Mouse (Mus musculus): ENCODE measurements around the gene St3gal3.

Gene St3gal3

DNA sequence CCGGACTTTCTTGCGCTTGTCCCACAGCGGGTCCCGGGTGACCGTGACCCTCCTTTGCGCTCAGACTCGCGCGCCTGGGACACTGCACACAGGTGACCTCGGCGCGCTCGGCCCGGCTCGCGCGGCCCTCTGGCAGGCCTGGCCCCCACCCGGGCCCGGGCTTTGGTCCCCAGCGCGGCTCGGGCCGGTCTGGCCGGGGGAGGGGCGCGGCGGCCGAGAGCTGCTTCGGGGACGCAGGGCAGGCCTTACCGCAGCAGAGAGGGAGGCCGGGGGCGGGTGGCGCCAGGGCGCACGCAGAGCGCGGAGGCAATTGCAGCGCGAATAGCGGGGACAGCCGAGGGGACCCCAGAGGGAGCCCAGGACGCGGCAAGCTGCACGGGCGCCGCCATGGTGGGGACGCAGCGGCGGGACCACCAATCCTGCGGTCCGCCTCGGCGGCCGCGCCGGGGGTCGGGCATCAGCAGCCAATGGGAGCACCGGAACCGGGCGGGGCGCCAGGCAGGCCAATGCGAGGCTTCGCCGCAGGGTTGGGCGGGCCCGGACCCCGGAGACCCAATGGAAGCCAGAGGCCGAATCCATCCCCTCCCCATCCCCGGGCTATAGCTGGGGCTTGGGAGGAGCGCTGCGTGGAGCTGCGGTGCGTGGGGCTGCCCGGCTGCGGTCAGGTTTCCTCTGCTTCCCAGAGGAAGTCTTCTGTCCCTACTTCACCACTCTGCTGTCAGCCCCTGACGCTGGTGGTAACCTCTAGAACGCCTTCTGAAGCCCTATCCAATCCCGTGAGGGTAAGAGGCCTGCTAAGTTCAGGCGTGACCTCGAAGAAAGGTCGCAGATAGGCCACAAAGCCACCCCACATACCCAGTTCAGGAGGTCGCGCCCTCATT lies at the start of gene St3gal3:
TSS of gene St3gal3 (minus strand) at position 430 of the 881 bp plus-strand sequence.
- peak; percentile 89 for DNase-seq (ENCODE audit: low read depth, low spot score)

- DNase-seq (ENCODE audit: low read depth, low spot score) = peak; percentile 15
Measured at GRCm38 (mm10) chr4:118180301-118181080, 45.8 kb upstream of the St3gal3 start.

GRCm38 (mm10) chr4:118179467-118180300 lies 45.0 kb upstream of the St3gal3 start, which contains the start of gene Kdm4a:
Kdm4a (minus strand) TSS chr4:118180043.
- DNase-seq (ENCODE audit: low read depth, low spot score) = peak; percentile 100

GRCm38 (mm10) chr4:118178952-118179466 lies 44.3 kb upstream of the St3gal3 start:
- DNase-seq (ENCODE audit: low read depth, low spot score) = no peak

DNA sequence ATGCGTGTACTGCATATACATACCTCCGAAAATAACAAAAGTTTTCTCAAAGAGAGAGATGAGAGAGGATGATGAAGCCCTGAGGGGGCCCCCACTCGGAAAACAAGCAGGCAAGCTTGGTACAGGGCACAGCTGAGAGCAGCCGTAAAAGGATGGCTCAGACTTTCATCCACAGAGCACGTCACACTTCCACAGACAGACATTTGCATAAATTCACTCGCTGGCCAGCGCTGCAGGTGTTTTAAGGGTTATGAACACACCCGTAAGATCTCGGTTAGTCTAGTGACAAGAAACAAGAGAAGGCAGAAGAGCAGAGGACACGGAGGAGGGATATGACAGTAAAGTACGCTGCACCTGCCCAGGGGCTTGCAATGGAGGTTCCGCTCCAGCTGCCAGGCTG lies 37.7 kb upstream of the St3gal3 start:
- no peak for DNase-seq (ENCODE audit: low read depth, low spot score)

DNA sequence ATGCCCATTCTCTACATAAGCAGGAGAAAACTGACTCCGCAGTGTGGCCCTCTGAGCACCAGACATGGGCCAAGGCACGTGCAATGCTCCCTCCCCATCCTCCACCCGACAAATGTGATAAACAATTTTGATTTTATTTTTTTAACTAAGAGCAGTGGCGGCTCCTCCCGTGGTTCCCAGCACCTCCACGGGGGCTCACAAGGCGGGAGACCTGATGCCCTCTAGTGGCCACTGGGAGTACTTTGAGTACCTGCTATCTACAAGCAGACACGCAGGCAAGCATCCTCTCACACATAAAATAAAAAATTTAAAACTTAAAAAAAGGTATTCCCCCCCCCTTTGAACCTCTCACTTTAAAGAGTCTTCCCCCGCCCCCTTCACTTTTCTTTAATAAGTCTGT lies 36.3 kb upstream of the St3gal3 start:
- peak; percentile 78 for DNase-seq (ENCODE audit: low read depth, low spot score)

DNA sequence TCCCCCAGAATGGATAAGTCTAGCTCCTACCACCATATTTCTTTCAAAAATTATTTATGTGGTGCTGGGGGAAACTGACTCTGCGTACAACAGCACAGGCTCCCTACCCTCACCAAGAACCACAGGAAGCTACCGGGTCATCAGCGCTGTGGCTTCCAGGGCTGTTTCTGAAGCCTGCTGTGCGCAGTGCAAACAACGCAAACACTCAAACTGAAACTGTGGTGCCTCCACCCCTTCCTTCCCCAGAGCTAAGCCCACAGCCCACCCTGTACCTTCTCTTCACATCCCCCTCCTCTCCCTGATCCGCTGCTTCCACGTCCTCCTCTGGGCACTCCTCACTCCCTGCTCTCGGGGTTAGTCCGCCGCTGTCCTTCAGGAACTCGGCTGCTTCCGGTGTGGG lies 27.4 kb upstream of the St3gal3 start:
- DNase-seq (ENCODE audit: low read depth, low spot score) = no peak

DNA sequence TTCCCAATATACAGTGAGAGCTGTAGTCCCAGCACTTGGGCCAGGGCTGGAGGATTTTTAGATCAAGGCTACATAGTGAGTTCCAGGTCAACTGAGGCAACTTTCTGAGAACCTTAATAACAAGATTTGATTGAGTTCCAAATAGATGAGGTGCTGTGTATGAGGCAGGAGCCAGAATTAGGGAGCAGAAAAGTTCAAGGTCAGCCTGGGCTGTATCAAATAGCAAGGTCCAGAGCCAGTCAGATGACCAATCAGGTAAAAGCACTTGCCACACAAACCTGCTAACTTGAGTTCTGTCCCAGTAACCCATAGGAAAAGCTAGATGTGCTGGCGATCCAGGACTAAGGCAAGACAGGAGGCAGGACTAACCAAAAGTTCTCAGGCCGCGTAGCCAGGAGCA lies 23.0 kb upstream of the St3gal3 start:
- no peak for DNase-seq (ENCODE audit: low read depth, low spot score)

DNA sequence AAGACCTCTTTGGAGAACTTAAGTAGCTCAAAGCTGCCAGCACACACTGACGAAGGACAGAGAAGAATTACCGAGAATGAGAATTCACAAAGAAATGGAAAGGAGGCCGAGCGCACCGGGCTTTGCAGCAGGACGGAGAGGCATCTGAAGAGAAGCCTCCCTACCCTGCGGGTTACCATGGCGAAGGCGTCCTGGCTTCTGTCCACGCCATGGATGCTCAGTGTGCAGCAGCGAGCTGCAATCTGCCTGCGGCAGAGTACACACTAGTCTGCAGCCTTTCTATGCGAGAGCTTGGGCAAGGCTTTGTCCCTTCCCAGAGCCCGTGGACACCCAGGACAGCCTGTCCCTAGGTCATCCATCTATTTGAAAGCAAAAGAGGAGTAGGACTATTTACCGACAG lies 21.8 kb upstream of the St3gal3 start:
- DNase-seq (ENCODE audit: low read depth, low spot score) = no peak

- no peak for DNase-seq (ENCODE audit: low read depth, low spot score)
Measured at GRCm38 (mm10) chr4:118154889-118155288, 20.2 kb upstream of the St3gal3 start.

- no peak for DNase-seq (ENCODE audit: low read depth, low spot score)
Measured at GRCm38 (mm10) chr4:118152020-118152785, 17.5 kb upstream of the St3gal3 start.

DNA sequence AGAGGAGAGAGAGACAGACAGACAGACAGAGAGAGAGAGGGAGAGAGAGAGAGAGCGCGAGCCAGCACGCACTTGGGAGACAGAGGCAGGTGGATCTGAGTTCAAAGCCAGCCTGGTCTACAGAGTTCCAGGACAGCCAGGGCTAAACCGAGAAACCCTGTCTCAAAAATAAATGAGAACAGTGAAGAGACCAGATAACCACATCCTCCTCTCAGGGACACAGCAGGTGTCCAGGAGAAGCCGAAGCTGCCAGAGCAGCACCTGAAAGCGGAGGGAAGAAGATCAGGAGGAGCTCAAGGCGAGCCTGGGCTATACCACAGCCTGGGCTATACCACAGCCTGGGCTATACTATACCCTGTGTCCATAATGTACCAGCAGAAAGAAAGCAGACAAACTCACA lies 16.1 kb upstream of the St3gal3 start:
- DNase-seq (ENCODE audit: low read depth, low spot score) = no peak

- no peak for DNase-seq (ENCODE audit: low read depth, low spot score)
Measured at GRCm38 (mm10) chr4:118149956-118150680, 15.4 kb upstream of the St3gal3 start.

GRCm38 (mm10) chr4:118149055-118149576 lies 14.4 kb upstream of the St3gal3 start:
- DNase-seq (ENCODE audit: low read depth, low spot score) = no peak

DNA sequence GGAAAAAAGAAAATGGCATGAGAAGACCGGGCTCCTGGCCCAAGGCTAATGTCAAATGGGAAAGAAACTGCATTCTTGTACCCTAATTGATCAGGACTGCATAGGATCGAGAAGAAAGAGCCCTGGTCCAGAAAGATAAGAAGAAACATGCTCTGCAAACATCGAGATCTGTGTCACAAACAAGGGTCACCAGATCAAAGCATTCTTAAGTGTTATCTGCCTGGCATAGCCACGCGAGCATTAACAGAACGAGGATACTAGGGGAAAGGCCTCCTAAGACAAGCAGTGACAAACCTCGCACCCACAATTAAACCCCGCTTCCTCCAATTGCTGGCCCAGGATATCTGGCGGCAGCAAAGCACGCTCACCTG lies 13.6 kb upstream of the St3gal3 start:
- no peak for DNase-seq (ENCODE audit: low read depth, low spot score)

GRCm38 (mm10) chr4:118147547-118148316 lies 13.0 kb upstream of the St3gal3 start:
- no peak for DNase-seq (ENCODE audit: low read depth, low spot score)

- no peak for DNase-seq (ENCODE audit: low read depth, low spot score)
Measured at GRCm38 (mm10) chr4:118147090-118147489, 12.4 kb upstream of the St3gal3 start.

- no peak for DNase-seq (ENCODE audit: low read depth, low spot score)
Measured at GRCm38 (mm10) chr4:118144324-118144723, 9.6 kb upstream of the St3gal3 start.

DNA sequence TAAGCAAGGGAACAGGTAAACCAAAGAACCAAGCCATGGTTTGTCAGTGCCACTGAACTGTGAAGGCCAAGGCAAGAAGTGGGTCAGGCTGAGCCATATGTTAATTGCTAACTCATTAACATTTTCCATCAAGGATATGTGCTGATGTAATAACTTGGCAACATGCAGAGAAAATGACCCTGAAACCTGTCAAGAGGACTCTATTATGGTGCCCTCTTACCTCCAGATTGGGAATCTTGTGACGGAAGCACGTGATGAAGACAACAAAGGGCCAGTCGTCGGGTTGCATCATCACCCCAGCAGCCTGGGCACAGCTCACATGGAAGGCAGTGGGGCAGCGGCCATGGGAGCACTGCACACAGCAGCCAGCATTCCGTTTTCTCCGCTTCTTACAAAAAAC lies 9.0 kb upstream of the St3gal3 start:
- DNase-seq (ENCODE audit: low read depth, low spot score) = no peak

Measured in ES-CJ7 (cell line).